Mouse (Mus musculus) liver, embryonic 14.5 days (tissue): Measurements from ENCODE around the gene Ino80. TPM values are rescaled to one million over a fixed set of nuclear protein-coding genes. Genes with fewer than 3 reads are reported as not detected.
A peak's percentile ranks its signal among the peaks of the same experiment; 100 is the strongest.

Source experiments
- ATAC-seq: fragments of 200-750 bp; cut with Nextera tagmentation; 2 replicates; pipeline ENCODE4 v1.8.0; 2017; ENCODE audit warnings: moderate number of reproducible peaks, mild to moderate bottlenecking, moderate library complexity; ENCODE audit not compliant: insufficient read depth
- DNase-seq, 3 experiments: peaks; one replicate each; pipeline ENCODE4 v3.0.0-alpha.2; 2012 to 2013; ENCODE audit warnings: low read depth in 3 of 3, low spot score in 3 of 3
- H3K27ac ChIP-seq: fragments of 300-500 bp; sonication (generic); 2 replicates; pipeline ENCODE4 v1.5.1; 2014; ENCODE audit warnings: moderate library complexity, mild to moderate bottlenecking, control low read depth, inconsistent platforms
- H3K27me3 ChIP-seq: fragments of 300-500 bp; sonication (generic); 2 replicates; pipeline ENCODE4 v1.6.1; 2014; ENCODE audit warnings: mild to moderate bottlenecking, low read length, moderate library complexity; ENCODE audit not compliant: control insufficient read depth, insufficient read depth
- H3K36me3 ChIP-seq: fragments of 300-500 bp; sonication (generic); replicated peaks from 2 replicates; pipeline ENCODE4 v1.6.1; 2014; ENCODE audit warnings: low read depth; ENCODE audit not compliant: control insufficient read depth, insufficient read depth
- H3K4me1 ChIP-seq, 2 experiments: fragments of 200-500 bp in 1 of 2; fragments of 300-500 bp in 1 of 2; sonication (generic) in 1 of 2; replicated peaks; 2 replicates each; pipeline ENCODE4 v1.6.1; 2012 to 2014; ENCODE audit warnings: antibody characterized with exemption in 1 of 2, inconsistent platforms in 1 of 2, low read length in 1 of 2; ENCODE audit not compliant: control insufficient read depth in 2 of 2, insufficient read depth in 2 of 2
- H3K4me2 ChIP-seq: fragments of 300-500 bp; sonication (generic); 2 replicates; pipeline ENCODE4 v1.6.1; 2014; ENCODE audit warnings: low read depth, mild to moderate bottlenecking, control low read depth, moderate library complexity
- H3K4me3 ChIP-seq, 2 experiments: fragments of 200-500 bp in 1 of 2; fragments of 300-500 bp in 1 of 2; sonication (generic) in 1 of 2; 2 replicates each; pipeline ENCODE4 v1.5.1; 2012 to 2014; ENCODE audit warnings: low read depth in 2 of 2, low read length in 2 of 2, mild to moderate bottlenecking in 2 of 2, control low read depth in 1 of 2, inconsistent platforms in 1 of 2, moderate library complexity in 1 of 2; ENCODE audit not compliant: insufficient read depth in 1 of 2
- H3K9ac ChIP-seq: fragments of 300-500 bp; sonication (generic); replicated peaks from 2 replicates; pipeline ENCODE4 v1.6.1; 2014; ENCODE audit warnings: mild to moderate bottlenecking, control low read depth, moderate library complexity
- H3K9me3 ChIP-seq: fragments of 300-500 bp; sonication (generic); 2 replicates; pipeline ENCODE4 v1.6.1; 2016; ENCODE audit warnings: low read length, mixed read lengths; ENCODE audit not compliant: control insufficient read depth
- CTCF ChIP-seq: IDR thresholded peaks from 2 replicates; pipeline ENCODE4 v1.5.1; 2016; ENCODE audit warnings: antibody characterized with exemption, low read depth, control low read depth
- EP300 ChIP-seq: IDR thresholded peaks from 2 replicates; pipeline ENCODE4 v1.6.1; 2016; ENCODE audit warnings: antibody characterized with exemption, low read depth
- WGBS: fragments of 180-500 bp; shearing (Covaris S2); extraction: QIAGEN DNeasy Blood & Tissue Kit; methylation state at CpG from one replicate; pipeline ENCODE4 v1.1.7; 2014; ENCODE audit not compliant: insufficient replicate concordance; 5-methylcytosine and 5-hydroxymethylcytosine counted together
- polyA plus RNA-seq, 2 experiments: library from polyadenylated mRNA; depleted of rRNA in 1 of 2; stranded (reverse) in 1 of 2; unstranded in 1 of 2; fragments of >200 nt; fragmentation: Nextera tagmentation in 1 of 2; extraction: Ambion mirVana in 1 of 2; gene quantifications; 2 replicates each; pipeline versions ENCODE4 v1.2.1 to v1.2.3; 2012 to 2014

Gene Ino80
- polyA plus RNA-seq, 2 experiments = 1.8 to 4.4 TPM

GRCm38 (mm10) chr2:119355089-119355488 lies 122.4 kb downstream of the Ino80 start:
- Histone ChIP-seq H3K9me3 (no peaks in the 10 kb centered on the region), H3K27ac (no peak overlapping the region), H3K27me3 (peaks cover 12% of the 10 kb centered on the region), H3K4me3 (no peak overlapping the region), H3K4me2 (no peak overlapping the region), H3K4me1 (peaks cover 0 to 4% of the 10 kb centered on the region in 2 experiments; a peak in 3 of 4 replicates), H3K9ac (no peak overlapping the region), H3K36me3 (no peaks in the 10 kb centered on the region)
- TF ChIP-seq CTCF = no peak
- DNase-seq (no peak), ATAC-seq (no peak)
- WGBS = 79% methylated on average over 3 of the region's 3 CpGs

DNA sequence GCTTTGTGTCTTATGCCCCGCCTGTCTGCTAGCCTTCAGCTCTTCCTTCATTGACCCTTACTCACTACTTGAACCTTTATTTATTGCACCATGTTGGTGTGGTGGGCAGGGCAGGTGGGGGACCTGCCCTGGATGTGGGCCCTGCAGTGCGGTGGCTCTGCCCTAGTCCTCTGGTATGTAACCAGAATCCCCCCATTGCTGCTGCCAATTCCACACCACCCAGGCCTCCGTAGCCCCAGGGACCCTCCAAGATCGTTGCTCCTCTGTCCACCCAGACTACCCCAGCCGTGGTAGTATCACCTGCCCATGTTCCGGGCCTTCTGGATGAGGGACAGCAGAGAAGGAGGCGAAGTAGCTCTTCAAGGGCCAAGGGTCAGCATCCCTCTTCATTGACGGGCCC lies 123.8 kb downstream of the Ino80 start:
- H3K36me3 ChIP-seq = no peaks in the 10 kb centered on the region
- WGBS = 76% methylated on average over 8 of the region's 8 CpGs
- peaks cover 0 to 4% of the 10 kb centered on the region in 2 experiments; a peak in 3 of 4 replicates for H3K4me1 ChIP-seq
- no peaks in the 10 kb centered on the region for H3K9me3 ChIP-seq
- H3K27me3 ChIP-seq = peaks cover 12% of the 10 kb centered on the region
- no peak overlapping the region for H3K27ac ChIP-seq
- ATAC-seq (no peak), DNase-seq (no peak)
- H3K4me3 ChIP-seq = no peak overlapping the region
- H3K9ac ChIP-seq = no peak overlapping the region
- no peak overlapping the region for H3K4me2 ChIP-seq
- TF ChIP-seq EP300 (no peak), CTCF (no peak)

DNA sequence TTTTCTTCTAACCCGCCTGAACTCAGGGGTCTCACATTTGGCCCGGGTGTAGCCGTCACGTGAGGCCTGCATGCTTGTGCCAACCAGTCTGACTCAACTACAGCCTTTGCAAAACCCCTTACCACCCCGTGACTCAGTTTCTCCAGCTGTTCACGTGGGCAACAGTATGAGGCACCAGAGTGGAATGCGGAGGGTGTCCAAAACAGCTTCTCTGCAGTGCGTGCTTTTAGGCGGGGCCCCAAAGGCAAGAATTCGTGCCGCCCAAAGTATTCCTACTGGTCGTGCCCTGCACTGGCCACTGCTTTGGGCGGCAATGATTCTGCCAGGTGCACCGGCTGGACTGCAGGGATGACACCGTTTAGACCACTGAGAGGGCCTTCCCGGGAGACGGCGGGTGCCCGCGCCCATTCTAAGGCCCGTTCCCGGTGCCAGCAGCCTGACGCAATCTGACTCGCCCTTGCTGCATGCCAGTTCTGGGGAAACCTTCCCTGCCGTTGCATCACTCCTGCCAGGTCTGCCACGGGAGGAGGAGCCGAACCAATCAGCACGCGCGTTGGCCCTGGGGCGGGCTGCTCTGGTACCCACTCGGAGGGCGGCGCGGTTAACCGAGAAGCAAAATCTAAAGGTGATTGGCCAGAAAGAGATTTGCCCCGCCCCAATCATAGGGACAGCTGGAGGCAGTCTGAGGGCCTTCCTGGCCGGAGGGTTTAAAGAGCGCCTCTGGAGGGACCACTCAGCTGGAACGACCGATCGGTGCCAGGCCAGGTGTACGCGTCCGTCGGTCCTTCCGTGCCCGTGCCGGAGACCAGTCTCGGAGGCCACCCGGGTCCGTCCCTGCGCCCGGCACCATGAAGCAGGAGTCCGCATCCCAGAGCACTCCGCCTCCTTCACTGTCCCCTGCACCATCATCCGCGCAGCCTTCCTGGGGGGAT lies 126.7 kb downstream of the Ino80 start, which contains the start of gene Chac1:
Gene Chac1 (plus strand): TSS at position 675 of the 932 bp plus-strand sequence.
- no peaks in the 10 kb centered on the region; a peak in 1 of 4 replicates for H3K4me1 ChIP-seq
- peak within 1 kb of the TSS; percentile 62 to 77 for H3K4me3 ChIP-seq
- H3K27ac ChIP-seq = no peak within 1 kb of the TSS
- ATAC-seq = peak; percentile 97
- no peaks in the 10 kb centered on the region for H3K9me3 ChIP-seq
- WGBS = 6% methylated on average over 58 of the region's 58 CpGs
- peak within 1 kb of the TSS; percentile 67 for H3K9ac ChIP-seq
- peaks cover 12% of the 10 kb centered on the region for H3K27me3 ChIP-seq
- DNase-seq = peak; percentile 70 to 81 (median 78)
- H3K4me2 ChIP-seq = peak within 1 kb of the TSS; percentile 75
- no peaks in the 10 kb centered on the region for H3K36me3 ChIP-seq
- TF ChIP-seq EP300 = peak; percentile 61
- TF ChIP-seq CTCF = no peak

GRCm38 (mm10) chr2:119344537-119345138 lies 132.8 kb downstream of the Ino80 start:
- Histone ChIP-seq H3K27ac (no peak overlapping the region), H3K4me1 (peaks cover 0 to 3% of the 10 kb centered on the region in 2 experiments; a peak in 1 of 4 replicates), H3K9ac (no peak overlapping the region), H3K9me3 (no peaks in the 10 kb centered on the region), H3K36me3 (no peaks in the 10 kb centered on the region), H3K27me3 (no peaks in the 10 kb centered on the region), H3K4me3 (no peak overlapping the region), H3K4me2 (no peak overlapping the region)
- no peak for TF ChIP-seq CTCF
- TF ChIP-seq EP300 = no peak
- ATAC-seq (no peak), DNase-seq (no peak)
- WGBS = 11% methylated on average over 6 of the region's 6 CpGs
